Mouse (Mus musculus) ES-Bruce4 (cell line): Measurements from ENCODE around the gene Atp2b4.

ENCODE experiments used
- CTCF ChIP-seq: IDR thresholded peaks from one replicate; pipeline ENCODE4 v1.8.1; 2011; ENCODE audit warnings: low read depth, low read length
- POLR2A ChIP-seq: IDR thresholded peaks from one replicate; pipeline ENCODE4 v1.8.1; 2011; ENCODE audit warnings: low read length; ENCODE audit not compliant: insufficient read depth

GRCm38 (mm10) chr1:133842074-133842725 lies 41.4 kb upstream of the Atp2b4 start:
- TF ChIP-seq CTCF (no peak), POLR2A (no peak)
